Mouse (Mus musculus): Measurements from ENCODE around the gene Atp8b3. TPM values are rescaled to one million over a fixed set of nuclear protein-coding genes. Genes with fewer than 3 reads are reported as not detected.

The Atp8b3 gene
- total and polyA plus RNA-seq, 2 experiments: not detected

DNA sequence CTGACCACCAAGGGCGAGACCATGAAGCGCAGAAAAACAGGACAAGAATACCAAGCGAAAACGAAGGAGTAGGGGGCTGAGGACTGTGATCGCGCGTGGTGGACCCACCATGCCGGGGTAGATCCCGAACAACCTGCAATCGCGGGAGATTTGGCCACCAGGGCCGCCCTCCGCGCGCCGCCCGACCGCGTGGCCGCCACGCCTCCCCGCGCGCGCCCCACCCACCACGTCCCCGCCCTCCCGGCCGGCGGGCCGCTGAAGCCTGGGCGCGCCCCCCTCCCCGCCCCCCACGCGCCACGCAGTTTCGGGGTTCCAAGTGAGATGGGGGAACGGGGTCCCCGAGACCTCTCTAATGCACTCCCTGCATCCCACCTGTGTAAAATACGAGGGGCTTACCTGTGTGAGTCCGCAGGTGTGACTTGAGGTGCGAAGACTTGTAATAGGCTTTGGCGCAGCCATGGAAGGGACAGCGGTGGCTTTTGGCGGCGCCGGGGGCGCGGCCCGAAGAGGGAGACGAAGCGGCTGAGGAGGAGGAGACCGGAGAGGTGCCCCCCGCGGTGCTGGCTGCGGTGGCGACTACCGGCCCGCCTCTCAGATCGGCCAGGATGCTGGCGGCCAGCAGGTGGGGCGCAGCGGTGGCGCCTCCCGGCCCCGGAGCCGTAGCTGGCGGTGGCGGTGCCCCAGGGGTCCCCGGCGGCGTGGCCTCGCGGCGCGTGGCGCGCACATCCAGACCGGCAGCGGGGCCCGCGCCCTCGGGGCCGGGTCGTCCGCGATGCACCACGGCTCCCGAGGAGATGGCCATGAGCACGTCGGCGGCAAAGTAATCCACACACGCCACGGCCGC is 37.6 kb upstream of the Atp8b3 start:
- Histone ChIP-seq H3K36me3 (ENCODE audit: control insufficient read depth, insufficient read depth, low read length) (no peaks in the 10 kb centered on the region), H3K4me1 (ENCODE audit: control insufficient read depth, insufficient read depth, low read length) (peaks cover 9% of the 10 kb centered on the region), H3K4me3 (ENCODE audit: insufficient read depth, low read depth, low read length) (peak overlapping the region; percentile 93), H3K27ac (replicated peaks; ENCODE audit: insufficient read depth, low read depth, low read length) (peak overlapping the region; percentile 60), H3K79me2 (ENCODE audit: control insufficient read depth, insufficient read depth, low read length) (peaks cover 19% of the 10 kb centered on the region), H3K27me3 (ENCODE audit: control insufficient read depth, insufficient read depth, low read length) (no peaks in the 10 kb centered on the region), H3K9ac (ENCODE audit: low read depth, low read length) (peak overlapping the region; percentile 94)
- no peak for DNase-seq (ENCODE audit: extremely low read depth, low read depth, low spot score)
- no peak for TF ChIP-seq POLR2A (IDR thresholded peaks at IDR 0.05; ENCODE audit: extremely low read depth, insufficient read depth, low read length)
- no peak; the same call in 1 of the 2 replicates for TF ChIP-seq CTCF (IDR thresholded peaks at IDR 0.05; ENCODE audit: low read depth, low read length)
- under 1% methylated on average over 90 of the region's 96 CpGs for WGBS

DNA sequence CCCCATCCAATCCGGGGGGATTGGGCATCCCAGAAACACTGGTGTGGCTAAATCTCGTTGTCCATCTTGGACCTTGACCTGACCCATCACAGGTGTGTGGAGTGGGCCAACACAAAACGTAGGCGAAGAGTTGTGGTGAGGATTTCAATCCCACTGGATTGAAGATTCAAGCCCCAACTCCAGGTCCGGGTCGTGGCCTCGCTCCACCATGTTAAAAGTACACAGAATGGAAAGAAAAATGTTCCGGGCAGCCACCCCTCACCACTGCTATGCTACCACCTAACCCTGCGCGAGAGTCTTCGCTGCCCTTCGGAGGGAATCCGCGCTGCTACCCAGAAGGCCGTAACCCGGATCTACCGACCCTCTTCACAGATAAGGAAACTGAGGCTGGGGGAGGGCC is 37.0 kb upstream of the Atp8b3 start:
- Histone ChIP-seq H3K36me3 (ENCODE audit: control insufficient read depth, insufficient read depth, low read length) (no peaks in the 10 kb centered on the region), H3K9ac (ENCODE audit: low read depth, low read length) (peak overlapping the region; percentile 66), H3K79me2 (ENCODE audit: control insufficient read depth, insufficient read depth, low read length) (peaks cover 22% of the 10 kb centered on the region), H3K4me3 (ENCODE audit: insufficient read depth, low read depth, low read length) (peak overlapping the region; percentile 93), H3K27ac (replicated peaks; ENCODE audit: insufficient read depth, low read depth, low read length) (no peak overlapping the region), H3K4me1 (ENCODE audit: control insufficient read depth, insufficient read depth, low read length) (peaks cover 9% of the 10 kb centered on the region), H3K27me3 (ENCODE audit: control insufficient read depth, insufficient read depth, low read length) (no peaks in the 10 kb centered on the region)
- 11% methylated on average over 17 of the region's 17 CpGs for WGBS
- no peak for DNase-seq (ENCODE audit: extremely low read depth, low read depth, low spot score)
- TF ChIP-seq CTCF (IDR thresholded peaks at IDR 0.05; ENCODE audit: low read depth, low read length) (no peak), POLR2A (IDR thresholded peaks at IDR 0.05; ENCODE audit: extremely low read depth, insufficient read depth, low read length) (no peak)

DNA sequence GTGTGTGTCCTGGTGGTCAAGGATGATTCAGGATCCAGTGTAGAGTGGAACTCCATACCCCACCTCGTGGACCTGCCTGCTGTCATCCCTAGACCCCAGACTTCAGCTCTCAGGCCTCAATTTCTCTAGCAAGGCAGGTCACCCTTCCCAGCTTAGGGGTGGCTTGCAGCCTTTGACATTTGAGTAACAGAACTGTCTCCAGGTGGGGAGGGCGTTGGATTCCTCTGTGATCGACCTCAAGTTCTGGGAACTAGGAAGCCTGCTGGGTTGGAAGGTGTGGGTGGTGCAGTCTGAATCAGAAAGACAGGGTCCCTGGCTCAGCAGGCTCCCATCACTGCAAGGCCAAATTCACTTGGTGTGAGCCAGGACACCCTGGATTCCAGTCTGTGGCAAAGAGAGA is 36.0 kb upstream of the Atp8b3 start:
- H3K79me2 ChIP-seq (ENCODE audit: control insufficient read depth, insufficient read depth, low read length): peaks cover 22% of the 10 kb centered on the region
- H3K27me3 ChIP-seq (ENCODE audit: control insufficient read depth, insufficient read depth, low read length): no peaks in the 10 kb centered on the region
- H3K4me1 ChIP-seq (ENCODE audit: control insufficient read depth, insufficient read depth, low read length): peaks cover 9% of the 10 kb centered on the region
- DNase-seq (ENCODE audit: extremely low read depth, low read depth, low spot score): no peak
- H3K4me3 ChIP-seq (ENCODE audit: insufficient read depth, low read depth, low read length): no peak overlapping the region
- no peak for TF ChIP-seq CTCF (IDR thresholded peaks at IDR 0.05; ENCODE audit: low read depth, low read length)
- TF ChIP-seq POLR2A (IDR thresholded peaks at IDR 0.05; ENCODE audit: extremely low read depth, insufficient read depth, low read length): no peak
- WGBS: 79% methylated on average over 3 of the region's 3 CpGs
- no peak overlapping the region for H3K9ac ChIP-seq (ENCODE audit: low read depth, low read length)
- no peak overlapping the region for H3K27ac ChIP-seq (replicated peaks; ENCODE audit: insufficient read depth, low read depth, low read length)
- H3K36me3 ChIP-seq (ENCODE audit: control insufficient read depth, insufficient read depth, low read length): no peaks in the 10 kb centered on the region

DNA sequence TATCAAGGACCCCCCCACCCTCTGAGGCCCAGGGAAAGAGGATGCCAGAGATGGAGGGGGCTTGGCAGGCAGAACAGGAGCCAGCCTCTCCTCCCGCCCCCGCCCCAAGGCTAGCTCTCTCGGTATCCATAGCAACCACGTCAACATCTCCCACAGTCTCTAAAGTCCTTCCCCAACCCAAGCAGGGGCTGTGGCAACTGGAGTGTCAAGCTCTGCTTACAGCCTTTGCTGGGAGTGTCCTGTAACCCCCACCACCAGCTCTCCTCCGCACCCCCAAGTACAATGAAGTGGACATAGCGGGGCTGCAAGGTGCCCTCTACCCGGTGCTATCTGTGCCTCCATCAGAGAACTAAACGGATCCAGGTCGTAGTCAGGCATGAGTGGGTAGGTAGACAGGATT is 35.0 kb upstream of the Atp8b3 start:
- Histone ChIP-seq H3K9ac (ENCODE audit: low read depth, low read length) (no peak overlapping the region), H3K4me3 (ENCODE audit: insufficient read depth, low read depth, low read length) (no peak overlapping the region), H3K36me3 (ENCODE audit: control insufficient read depth, insufficient read depth, low read length) (no peaks in the 10 kb centered on the region), H3K27me3 (ENCODE audit: control insufficient read depth, insufficient read depth, low read length) (no peaks in the 10 kb centered on the region), H3K79me2 (ENCODE audit: control insufficient read depth, insufficient read depth, low read length) (peaks cover 22% of the 10 kb centered on the region), H3K27ac (replicated peaks; ENCODE audit: insufficient read depth, low read depth, low read length) (no peak overlapping the region), H3K4me1 (ENCODE audit: control insufficient read depth, insufficient read depth, low read length) (peaks cover 7% of the 10 kb centered on the region)
- DNase-seq (ENCODE audit: extremely low read depth, low read depth, low spot score): no peak
- WGBS: 88% methylated on average over 9 of the region's 9 CpGs
- no peak for TF ChIP-seq POLR2A (IDR thresholded peaks at IDR 0.05; ENCODE audit: extremely low read depth, insufficient read depth, low read length)
- no peak for TF ChIP-seq CTCF (IDR thresholded peaks at IDR 0.05; ENCODE audit: low read depth, low read length)

DNA sequence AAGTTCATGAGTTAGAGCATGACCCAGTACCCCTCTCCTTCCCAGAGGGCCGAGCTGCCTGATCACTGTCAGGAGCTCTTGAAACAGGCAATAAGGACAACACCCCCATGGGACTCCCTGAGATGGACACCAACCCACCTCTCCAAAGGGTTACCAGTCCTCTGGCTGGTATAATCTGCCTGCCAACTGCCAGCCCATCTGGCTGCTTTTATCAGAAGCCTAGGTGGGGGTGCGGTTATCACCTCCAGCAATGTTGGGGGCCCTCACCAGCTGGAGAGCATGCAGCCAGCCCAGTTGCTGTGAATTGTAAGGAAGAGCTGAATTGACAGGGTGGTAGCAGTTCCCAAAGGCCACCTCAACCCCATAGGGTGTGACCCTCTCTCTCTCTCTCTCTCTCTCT is 33.6 kb upstream of the Atp8b3 start:
- Histone ChIP-seq H3K4me1 (ENCODE audit: control insufficient read depth, insufficient read depth, low read length) (peaks cover 3% of the 10 kb centered on the region), H3K27me3 (ENCODE audit: control insufficient read depth, insufficient read depth, low read length) (no peaks in the 10 kb centered on the region)
- no peak for DNase-seq (ENCODE audit: extremely low read depth, low read depth, low spot score)

More for the DNA sequence above, 33.6 kb upstream of the Atp8b3 start:
- Histone ChIP-seq H3K27ac (replicated peaks; ENCODE audit: insufficient read depth, low read depth, low read length) (no peak overlapping the region), H3K79me2 (ENCODE audit: control insufficient read depth, insufficient read depth, low read length) (peaks cover 22% of the 10 kb centered on the region), H3K9ac (ENCODE audit: low read depth, low read length) (no peak overlapping the region), H3K4me3 (ENCODE audit: insufficient read depth, low read depth, low read length) (no peak overlapping the region), H3K36me3 (ENCODE audit: control insufficient read depth, insufficient read depth, low read length) (no peaks in the 10 kb centered on the region)
- 98% methylated on average over 2 of the region's 2 CpGs for WGBS
- TF ChIP-seq CTCF (IDR thresholded peaks at IDR 0.05; ENCODE audit: low read depth, low read length): no peak
- TF ChIP-seq POLR2A (IDR thresholded peaks at IDR 0.05; ENCODE audit: extremely low read depth, insufficient read depth, low read length): no peak

Measured in liver, adult 2 months (tissue).